Comparison of ENCODE assay signal across 9 mouse cellular contexts in the genomic region with DNA sequence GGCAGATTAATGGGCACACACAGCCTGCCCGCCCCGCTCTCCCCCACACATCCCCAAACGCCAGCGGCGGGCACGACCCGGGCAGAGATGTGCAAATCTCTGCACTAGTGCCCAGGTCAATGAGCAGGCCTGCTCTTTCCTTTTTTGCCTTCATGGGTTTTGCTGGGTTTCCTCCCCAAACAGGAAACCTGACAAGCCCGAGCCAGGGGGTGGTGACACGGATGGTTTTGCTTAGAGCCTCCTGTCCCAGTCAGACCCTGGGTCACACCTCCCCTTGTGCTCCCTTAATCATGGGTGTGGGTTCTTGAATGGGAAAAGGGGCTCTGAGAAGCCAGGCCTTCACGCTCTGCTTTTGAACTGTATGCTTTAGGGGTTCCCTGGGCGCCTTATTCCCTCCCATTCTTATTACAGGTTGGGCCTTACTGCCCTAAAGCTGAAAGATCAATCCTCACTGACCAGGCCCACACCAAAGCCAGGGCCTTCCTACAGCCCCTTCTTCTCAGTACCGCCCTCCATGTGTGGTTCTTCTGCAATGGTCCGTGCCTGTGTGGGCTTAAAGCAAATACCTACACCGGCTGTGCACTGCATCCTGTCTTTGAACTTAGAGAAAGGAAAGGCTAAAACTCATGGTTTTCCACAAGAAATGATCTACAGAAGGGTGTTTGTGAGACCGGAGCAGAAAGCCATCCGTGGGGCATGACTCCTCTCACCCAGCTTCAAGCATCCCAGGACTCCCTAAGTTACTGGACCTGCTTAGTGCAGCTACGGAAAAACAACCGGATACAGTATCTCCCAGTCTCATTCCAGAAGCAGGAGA. TPM values are rescaled to one million over a fixed set of nuclear protein-coding genes. Genes with fewer than 3 reads are reported as not detected.
A peak's percentile ranks its signal among the peaks of the same experiment; 100 is the strongest.
DNase-seq lines count a peak whose midpoint lies in the region; ATAC-seq lines count a peak whose summit lies in the region.
"Had no signal": no experiment of that assay in that cellular context is flagged by ENCODE, and none has a peak within 500 bp of the region (broad histone marks: within the 10 kb centered on the region; RNA-seq: fewer than 3 reads in every experiment).

No protein-coding gene starts in this region.

- no peak for DNase-seq in heart, adult 8-10 months (ENCODE audit: low spot score)
- DNase-seq in naive thymus-derived CD4-positive, alpha-beta T cell, adult 2 months (ENCODE audit: low read depth) = peak; percentile 33
- no peak for DNase-seq in layer of hippocampus, postnatal 10 days (ENCODE audit: low spot score in 2 of 2)
- DNase-seq in B cell, adult 2 months = no peak
- no peak for DNase-seq in frontal cortex, postnatal 14 days (ENCODE audit: low spot score in 2 of 2)

- 5% methylated on average over 18 of the region's 18 CpGs for WGBS in heart, embryonic 12.5 days
- WGBS in kidney, embryonic 14.5 days = 3% methylated on average over 18 of the region's 18 CpGs

- peaks cover 96% of the 10 kb centered on the region for H3K27me3 ChIP-seq in heart, embryonic 12.5 days (replicated peaks)
- no peaks in the 10 kb centered on the region; the same call in 1 of the 2 replicates for H3K27me3 ChIP-seq in kidney, embryonic 14.5 days (ENCODE audit: control insufficient read depth, insufficient read depth, low read length)

- H3K9ac ChIP-seq in heart, embryonic 12.5 days = no peak overlapping the region
- H3K9ac ChIP-seq in kidney, embryonic 14.5 days (ENCODE audit: low read depth, low read length) = peak overlapping the region; percentile 91

- H3K9me3 ChIP-seq in heart, embryonic 12.5 days (replicated peaks) = no peaks in the 10 kb centered on the region
- no peaks in the 10 kb centered on the region for H3K9me3 ChIP-seq in kidney, embryonic 14.5 days (ENCODE audit: control insufficient read depth, low read length)

- peak overlapping the region; percentile 49 for H3K4me2 ChIP-seq in heart, embryonic 12.5 days
- H3K4me2 ChIP-seq in kidney, embryonic 14.5 days (replicated peaks; ENCODE audit: low read depth, low read length) = peak overlapping the region; percentile 97

- H3K36me3 ChIP-seq in heart, embryonic 12.5 days = no peaks in the 10 kb centered on the region
- peaks cover 26% of the 10 kb centered on the region for H3K36me3 ChIP-seq in kidney, embryonic 14.5 days (ENCODE audit: control insufficient read depth, insufficient read depth, low read length)

- ATAC-seq in heart, embryonic 12.5 days (ENCODE audit: insufficient number of reproducible peaks, low FRiP score) = no peak
- ATAC-seq in kidney, embryonic 14.5 days (ENCODE audit: low FRiP score, low TSS enrichment) = no peak

- H3K27ac ChIP-seq in heart, embryonic 12.5 days (ENCODE audit: poor library complexity, severe bottlenecking) = no peak overlapping the region
- peak overlapping the region; percentile 24; the same call in 1 of the 2 replicates for H3K27ac ChIP-seq in brown adipose tissue, adult 24 weeks (replicated peaks; ENCODE audit: low read depth, low read length)
- peak overlapping the region; percentile 76 for H3K27ac ChIP-seq in kidney, embryonic 14.5 days (ENCODE audit: low read depth, low read length)

- peak overlapping the region; percentile 25 for H3K4me3 ChIP-seq in heart, embryonic 12.5 days
- peak overlapping the region; percentile 54 for H3K4me3 ChIP-seq in brown adipose tissue, adult 24 weeks (ENCODE audit: insufficient read depth, low read depth, low read length)
- H3K4me3 ChIP-seq in kidney, embryonic 14.5 days (ENCODE audit: low read length) = peak overlapping the region; percentile 89

- H3K4me1 ChIP-seq in heart, embryonic 12.5 days (replicated peaks) = peaks cover 22% of the 10 kb centered on the region
- H3K4me1 ChIP-seq in brown adipose tissue, adult 24 weeks (ENCODE audit: control insufficient read depth, insufficient read depth, insufficient read length, low read length) = 0 out of 2 replicates have a peak, but pooled peaks cover 3% of the 10 kb centered on the region
- peaks cover 45% of the 10 kb centered on the region for H3K4me1 ChIP-seq in kidney, embryonic 14.5 days (ENCODE audit: control insufficient read depth, insufficient read depth, low read length)

RNA-seq across cellular contexts. Expression of gene Hoxa6, which starts 0.6 kb away (rescaled TPM):
- polyA plus RNA-seq in heart, embryonic 12.5 days (2016; fragmentation: Nextera tagmentation; extraction: Ambion mirVana) = not detected in 2 replicates
- not detected for total RNA-seq in heart, adult 8-10 months (2022)
- polyA plus RNA-seq in brown adipose tissue, adult 24 weeks (2012; ENCODE audit: insufficient read depth, insufficient read length, missing spikeins) = not detected in 2 replicates
- 4.4 TPM in 2 replicates for polyA plus RNA-seq in kidney, embryonic 14.5 days (2014; fragmentation: Nextera tagmentation; extraction: Ambion mirVana)
- not detected for total RNA-seq in layer of hippocampus, postnatal 10 days (2021)

RNA-seq across cellular contexts. Expression of gene Hoxa3, which starts 4.1 kb away (rescaled TPM):
- 0.72 and 0.80 TPM in 2 replicates for polyA plus RNA-seq in heart, embryonic 12.5 days (2016; fragmentation: Nextera tagmentation; extraction: Ambion mirVana)
- under 1 TPM; 0.16 to 0.89 (median 0.31) TPM for total RNA-seq in heart, adult 8-10 months (2022)
- polyA plus RNA-seq in brown adipose tissue, adult 24 weeks (2012; ENCODE audit: insufficient read depth, insufficient read length, missing spikeins) = 4.7 and 5.4 TPM in 2 replicates
- polyA plus RNA-seq in kidney, embryonic 14.5 days (2014; fragmentation: Nextera tagmentation; extraction: Ambion mirVana) = 9.7 and 13.6 TPM in 2 replicates
- not detected for total RNA-seq in layer of hippocampus, postnatal 10 days (2021)

RNA-seq across cellular contexts. Expression of gene Gm28308, which starts 4.1 kb away (rescaled TPM):
- not detected in 2 replicates for polyA plus RNA-seq in heart, embryonic 12.5 days (2016; fragmentation: Nextera tagmentation; extraction: Ambion mirVana)
- total RNA-seq in heart, adult 8-10 months (2022) = under 1 TPM in 1 of 4 experiments, not detected in 3; 0.54 TPM
- not detected in 2 replicates for polyA plus RNA-seq in brown adipose tissue, adult 24 weeks (2012; ENCODE audit: insufficient read depth, insufficient read length, missing spikeins)
- polyA plus RNA-seq in kidney, embryonic 14.5 days (2014; fragmentation: Nextera tagmentation; extraction: Ambion mirVana) = not detected in 2 replicates
- total RNA-seq in layer of hippocampus, postnatal 10 days (2021) = not detected
- total RNA-seq: granulocyte monocyte progenitor cell, adult 5-6 weeks had no signal

RNA-seq across cellular contexts. Expression of gene Hoxa5, which starts 4.7 kb away (rescaled TPM):
- 0.96 and 1.7 TPM in 2 replicates for polyA plus RNA-seq in heart, embryonic 12.5 days (2016; fragmentation: Nextera tagmentation; extraction: Ambion mirVana)
- under 1 TPM; 0.41 to 0.69 (median 0.57) TPM for total RNA-seq in heart, adult 8-10 months (2022)
- 35.9 and 39.4 TPM in 2 replicates for polyA plus RNA-seq in brown adipose tissue, adult 24 weeks (2012; ENCODE audit: insufficient read depth, insufficient read length, missing spikeins)
- polyA plus RNA-seq in kidney, embryonic 14.5 days (2014; fragmentation: Nextera tagmentation; extraction: Ambion mirVana) = 15.7 and 16.6 TPM in 2 replicates
- total RNA-seq in layer of hippocampus, postnatal 10 days (2021) = not detected

RNA-seq across cellular contexts. Expression of gene Hoxa7, which starts 12.6 kb away (rescaled TPM):
- polyA plus RNA-seq in heart, embryonic 12.5 days (2016; fragmentation: Nextera tagmentation; extraction: Ambion mirVana) = 0.44 TPM in 1 of 2 replicates, not detected in the other
- under 1 TPM in 3 of 4 experiments, not detected in 1; 0.19 to 0.55 (median 0.31) TPM for total RNA-seq in heart, adult 8-10 months (2022)
- polyA plus RNA-seq in brown adipose tissue, adult 24 weeks (2012; ENCODE audit: insufficient read depth, insufficient read length, missing spikeins) = 11.4 and 11.5 TPM in 2 replicates
- polyA plus RNA-seq in kidney, embryonic 14.5 days (2014; fragmentation: Nextera tagmentation; extraction: Ambion mirVana) = 19.1 and 19.6 TPM in 2 replicates
- not detected for total RNA-seq in layer of hippocampus, postnatal 10 days (2021)

Comparison
In these comparisons a context has a peak if more than half of its experiments do, and no peak if none do; other contexts are left out.
1. H3K4me3 ChIP-seq: peak in every context shown above with its lines; median percentile 89 in kidney, embryonic 14.5 days; 54 in brown adipose tissue, adult 24 weeks; 25 in heart, embryonic 12.5 days.